Mouse (Mus musculus) large intestine, adult 2 months (tissue): ENCODE data around the gene Olfr1324. TPM values are rescaled to one million over a fixed set of nuclear protein-coding genes. Genes with fewer than 3 reads are reported as not detected.
"Not testable (repeated sequence)": the region's sequence is repeated elsewhere in the genome, so short reads cannot be mapped to it uniquely, and the experiment has no call there.

Experiments
- DNase-seq: peaks from one replicate; pipeline ENCODE4 v3.0.0-alpha.2; 2012; ENCODE audit warnings: low read depth, low spot score
- WGBS: fragments of 180-500 bp; shearing (Covaris S2); methylation state at CpG from one replicate; pipeline ENCODE4 v1.1.7; 2018; 5-methylcytosine and 5-hydroxymethylcytosine counted together
- polyA plus RNA-seq: library from polyadenylated mRNA; depleted of rRNA; stranded (reverse); fragments of >200 nt; gene quantifications from 2 replicates; pipeline ENCODE4 v1.2.3, GENCODE M21; 2012; rRNA removed

Olfr1324 gene
- not detected in 2 replicates for polyA plus RNA-seq

- DNase-seq = no peak
- 92% methylated on average over 1 of the region's 1 CpGs for WGBS
Observed at GRCm38 (mm10) chrX:50428398-50428797, at the start of gene Olfr1324. Gene Olfr1324 (minus strand): TSS chrX:50428498.

- WGBS = 42% methylated on average over 6 of the region's 6 CpGs
- DNase-seq = not testable (repeated sequence)
Observed at GRCm38 (mm10) chrX:50470341-50470740, 42.0 kb upstream of the Olfr1324 start.

GRCm38 (mm10) chrX:50456136-50456535, 27.8 kb upstream of the Olfr1324 start:
- DNase-seq = no peak
- WGBS = 33% methylated on average over 1 of the region's 1 CpGs

- 65% methylated on average over 1 of the region's 1 CpGs for WGBS
- no peak for DNase-seq
Observed at GRCm38 (mm10) chrX:50443352-50443751, 15.1 kb upstream of the Olfr1324 start.

GRCm38 (mm10) chrX:50442696-50443095, 14.4 kb upstream of the Olfr1324 start:
- no peak for DNase-seq
- 63% methylated on average over 1 of the region's 1 CpGs for WGBS

GRCm38 (mm10) chrX:50432499-50432898, 4.2 kb upstream of the Olfr1324 start:
- 84% methylated on average over 2 of the region's 2 CpGs for WGBS

GRCm38 (mm10) chrX:50427712-50428328, 478 bp downstream of the Olfr1324 start:
- no peak for DNase-seq
- WGBS = 55% methylated on average over 2 of the region's 2 CpGs

More at GRCm38 (mm10) chrX:50432499-50432898, 4.2 kb upstream of the Olfr1324 start:
- no peak for DNase-seq

GRCm38 (mm10) chrX:50425899-50426436, 2.3 kb downstream of the Olfr1324 start:
- 79% methylated on average over 3 of the region's 3 CpGs for WGBS
- DNase-seq = no peak

GRCm38 (mm10) chrX:50410361-50410760, 17.9 kb downstream of the Olfr1324 start:
- not testable (repeated sequence) for DNase-seq
- WGBS = 78% methylated on average over 8 of the region's 8 CpGs

- DNase-seq = not testable (repeated sequence)
- WGBS = 84% methylated on average over 4 of the region's 4 CpGs
Observed at GRCm38 (mm10) chrX:50390616-50391015, 37.7 kb downstream of the Olfr1324 start.

GRCm38 (mm10) chrX:50374978-50375377, 53.3 kb downstream of the Olfr1324 start:
- no peak for DNase-seq
- WGBS = 89% methylated on average over 1 of the region's 1 CpGs
